Mouse (Mus musculus) hindbrain, embryonic 14.5 days (tissue): Measurements from ENCODE around the gene Cx3cl1. TPM values are rescaled to one million over a fixed set of nuclear protein-coding genes. Genes with fewer than 3 reads are reported as not detected.

ENCODE experiments used
- ATAC-seq: fragments of 200-750 bp; cut with Nextera tagmentation; 2 replicates; pipeline ENCODE4 v1.8.0; 2017; ENCODE audit warnings: moderate number of reproducible peaks, mild to moderate bottlenecking, moderate TSS enrichment, moderate library complexity; ENCODE audit not compliant: low FRiP score
- DNase-seq: peaks from one replicate; pipeline ENCODE4 v3.0.0-alpha.2; 2015; ENCODE audit warnings: low spot score
- H3K27ac ChIP-seq: fragments of 300-500 bp; sonication (generic); 2 replicates; pipeline ENCODE4 v1.5.1; 2014; ENCODE audit warnings: mild to moderate bottlenecking, moderate library complexity
- H3K27me3 ChIP-seq: fragments of 300-500 bp; sonication (generic); 2 replicates; pipeline ENCODE4 v1.6.1; 2014; ENCODE audit warnings: mild to moderate bottlenecking, low read length, mixed read lengths; ENCODE audit not compliant: control insufficient read depth, insufficient read depth
- H3K36me3 ChIP-seq: fragments of 300-500 bp; sonication (generic); replicated peaks from 2 replicates; pipeline ENCODE4 v1.6.1; 2014; ENCODE audit not compliant: control insufficient read depth, insufficient read depth
- H3K4me1 ChIP-seq: fragments of 300-500 bp; sonication (generic); replicated peaks from 2 replicates; pipeline ENCODE4 v1.6.1; 2014; ENCODE audit warnings: antibody characterized with exemption, low read length, mixed read lengths; ENCODE audit not compliant: control insufficient read depth, insufficient read depth
- H3K4me2 ChIP-seq: fragments of 300-500 bp; sonication (generic); replicated peaks from 2 replicates; pipeline ENCODE4 v1.6.1; 2014; ENCODE audit warnings: mild to moderate bottlenecking, moderate library complexity
- H3K4me3 ChIP-seq: fragments of 300-500 bp; sonication (generic); replicated peaks from 2 replicates; pipeline ENCODE4 v1.5.1; 2014; ENCODE audit warnings: mild to moderate bottlenecking, low read length
- H3K9ac ChIP-seq: fragments of 300-500 bp; sonication (generic); 2 replicates; pipeline ENCODE4 v1.6.1; 2014
- H3K9me3 ChIP-seq: fragments of 300-500 bp; sonication (generic); 2 replicates; pipeline ENCODE4 v1.6.1; 2016; ENCODE audit warnings: low read length; ENCODE audit not compliant: control insufficient read depth
- WGBS: fragments of 180-500 bp; shearing (Covaris S2); extraction: QIAGEN DNeasy Blood & Tissue Kit; methylation state at CpG from one replicate; pipeline ENCODE4 v1.1.7; 2014; 5-methylcytosine and 5-hydroxymethylcytosine counted together
- polyA plus RNA-seq: library from polyadenylated mRNA; unstranded; fragments of >200 nt; fragmentation: Nextera tagmentation; extraction: Ambion mirVana; gene quantifications from 2 replicates; pipeline ENCODE4 v1.2.1, GENCODE M21; 2014

Gene Cx3cl1
- polyA plus RNA-seq, 1 experiment from 2014 or later = 32.6 TPM

DNA sequence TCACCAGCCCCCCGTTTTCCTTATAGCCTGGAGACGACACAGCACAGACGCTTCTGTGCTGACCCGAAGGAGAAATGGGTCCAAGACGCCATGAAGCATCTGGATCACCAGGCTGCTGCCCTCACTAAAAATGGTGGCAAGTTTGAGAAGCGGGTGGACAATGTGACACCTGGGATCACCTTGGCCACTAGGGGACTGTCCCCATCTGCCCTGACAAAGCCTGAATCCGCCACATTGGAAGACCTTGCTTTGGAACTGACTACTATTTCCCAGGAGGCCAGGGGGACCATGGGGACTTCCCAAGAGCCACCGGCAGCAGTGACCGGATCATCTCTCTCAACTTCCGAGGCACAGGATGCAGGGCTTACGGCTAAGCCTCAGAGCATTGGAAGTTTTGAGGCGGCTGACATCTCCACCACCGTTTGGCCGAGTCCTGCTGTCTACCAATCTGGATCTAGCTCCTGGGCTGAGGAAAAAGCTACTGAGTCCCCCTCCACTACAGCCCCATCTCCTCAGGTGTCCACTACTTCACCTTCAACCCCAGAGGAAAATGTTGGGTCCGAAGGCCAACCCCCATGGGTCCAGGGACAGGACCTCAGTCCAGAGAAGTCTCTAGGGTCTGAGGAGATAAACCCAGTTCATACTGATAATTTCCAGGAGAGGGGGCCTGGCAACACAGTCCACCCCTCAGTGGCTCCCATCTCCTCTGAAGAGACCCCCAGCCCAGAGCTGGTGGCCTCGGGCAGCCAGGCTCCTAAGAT is 7.9 kb downstream of the Cx3cl1 start:
- Histone ChIP-seq H3K4me1 (0 out of 2 replicates have a peak, but pooled peaks cover 13% of the 10 kb centered on the region), H3K36me3 (no peaks in the 10 kb centered on the region), H3K9me3 (no peaks in the 10 kb centered on the region), H3K4me3 (no peak overlapping the region), H3K27me3 (no peaks in the 10 kb centered on the region), H3K4me2 (no peak overlapping the region), H3K27ac (no peak overlapping the region), H3K9ac (no peak overlapping the region)
- ATAC-seq (no peak), DNase-seq (no peak)
- 95% methylated on average over 16 of the region's 16 CpGs for WGBS

DNA sequence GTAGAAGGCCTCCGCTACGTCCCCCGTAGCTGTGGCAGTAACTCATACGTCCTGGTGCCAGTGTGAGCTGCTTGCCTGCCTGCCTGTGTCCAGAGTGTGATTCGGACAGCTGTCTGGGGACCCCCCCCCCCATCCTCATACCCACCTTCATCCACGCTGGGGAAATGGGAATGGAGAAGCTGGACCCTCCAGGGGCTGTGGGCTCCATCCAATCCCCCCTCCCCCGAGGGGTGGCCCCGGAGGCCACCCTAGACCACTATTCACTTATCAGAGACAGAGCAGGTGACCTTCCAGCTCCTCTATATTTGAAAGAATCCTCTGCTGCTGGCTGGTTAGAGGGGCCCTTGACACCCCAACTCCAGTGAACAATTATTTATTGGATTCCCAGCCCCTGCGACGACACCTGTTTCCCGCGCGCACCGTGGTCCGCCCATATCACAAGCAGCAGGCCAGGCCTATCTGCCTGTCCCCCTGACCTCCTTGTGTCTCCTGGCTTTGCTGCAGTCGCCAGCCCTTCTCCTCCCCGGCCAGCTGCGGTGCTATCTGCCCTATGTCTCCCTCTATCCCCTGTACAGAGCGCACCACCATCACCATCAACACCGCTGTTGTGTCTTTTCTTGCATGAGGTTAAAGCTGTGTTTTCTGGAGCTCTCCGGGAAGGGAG is 8.8 kb downstream of the Cx3cl1 start:
- ATAC-seq (no peak), DNase-seq (no peak)
- Histone ChIP-seq H3K4me1 (0 out of 2 replicates have a peak, but pooled peaks cover 13% of the 10 kb centered on the region), H3K27me3 (no peaks in the 10 kb centered on the region), H3K9me3 (no peaks in the 10 kb centered on the region), H3K4me2 (no peak overlapping the region), H3K9ac (no peak overlapping the region), H3K36me3 (no peaks in the 10 kb centered on the region), H3K27ac (no peak overlapping the region), H3K4me3 (no peak overlapping the region)
- 83% methylated on average over 21 of the region's 21 CpGs for WGBS

DNA sequence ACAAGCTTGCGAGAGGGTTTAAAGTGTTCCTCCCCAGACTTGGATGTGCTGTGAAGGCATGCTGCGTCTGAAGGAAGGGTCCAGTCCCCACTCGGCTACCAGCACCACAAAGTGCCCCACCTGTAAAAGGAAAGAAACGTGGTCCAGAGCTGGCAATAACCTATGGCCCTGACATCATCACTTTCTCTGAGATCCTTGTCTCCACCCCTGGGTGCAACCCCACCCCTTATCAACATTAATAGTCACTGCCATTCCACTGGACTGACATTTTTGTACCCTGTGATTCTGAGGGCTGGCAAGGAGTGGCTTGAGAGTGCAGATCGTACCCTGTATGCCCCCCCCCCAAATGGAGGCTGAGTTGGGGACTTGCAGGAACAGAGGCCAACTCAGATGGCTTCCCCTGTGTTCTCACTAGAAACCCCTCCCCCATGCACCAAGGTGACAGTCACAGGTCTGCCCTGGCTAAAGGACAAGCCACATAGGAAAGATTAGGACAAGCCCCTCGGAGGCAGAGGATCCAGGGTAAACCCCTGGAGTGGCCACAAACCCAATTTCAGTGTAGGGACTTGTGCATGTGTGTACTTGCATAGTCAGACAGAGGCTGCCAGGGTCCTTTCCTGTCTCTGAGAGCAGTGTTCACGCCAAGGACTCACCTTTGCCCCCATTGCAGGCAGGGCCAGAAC is 9.5 kb downstream of the Cx3cl1 start:
- WGBS = 59% methylated on average over 7 of the region's 7 CpGs
- 0 out of 2 replicates have a peak, but pooled peaks cover 13% of the 10 kb centered on the region for H3K4me1 ChIP-seq
- no peak overlapping the region for H3K4me3 ChIP-seq
- no peaks in the 10 kb centered on the region for H3K9me3 ChIP-seq
- DNase-seq = no peak
- H3K27ac ChIP-seq = no peak overlapping the region
- H3K4me2 ChIP-seq = no peak overlapping the region
- H3K9ac ChIP-seq = no peak overlapping the region
- no peaks in the 10 kb centered on the region for H3K36me3 ChIP-seq
- no peak for ATAC-seq
- no peaks in the 10 kb centered on the region for H3K27me3 ChIP-seq

DNA sequence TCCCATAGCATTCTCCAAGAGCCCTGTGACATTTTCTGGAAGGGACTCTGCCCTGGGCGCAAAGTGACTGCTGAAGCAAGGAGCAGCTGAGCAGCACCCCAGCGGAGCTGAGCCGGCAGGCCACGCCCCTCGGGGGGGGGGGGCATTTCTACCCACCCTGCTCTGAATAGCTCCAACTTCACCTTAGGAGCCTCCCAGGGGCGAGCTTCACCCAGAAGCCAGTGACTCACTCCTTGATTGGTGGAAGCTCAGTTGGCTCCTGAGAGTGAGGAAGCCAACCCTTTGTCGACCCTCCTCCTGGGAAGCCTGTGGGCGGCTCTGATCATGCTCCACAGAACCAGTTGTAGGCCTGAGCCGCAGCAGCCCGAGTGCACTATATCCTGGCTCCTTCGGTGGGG is 10.0 kb downstream of the Cx3cl1 start:
- H3K4me3 ChIP-seq = no peak overlapping the region
- DNase-seq (no peak), ATAC-seq (no peak)
- no peak overlapping the region for H3K4me2 ChIP-seq
- H3K27ac ChIP-seq = no peak overlapping the region
- no peak overlapping the region for H3K9ac ChIP-seq
- 9% methylated on average over 11 of the region's 11 CpGs for WGBS
- no peaks in the 10 kb centered on the region for H3K36me3 ChIP-seq
- H3K9me3 ChIP-seq = no peaks in the 10 kb centered on the region
- no peaks in the 10 kb centered on the region for H3K27me3 ChIP-seq
- 0 out of 2 replicates have a peak, but pooled peaks cover 13% of the 10 kb centered on the region for H3K4me1 ChIP-seq

DNA sequence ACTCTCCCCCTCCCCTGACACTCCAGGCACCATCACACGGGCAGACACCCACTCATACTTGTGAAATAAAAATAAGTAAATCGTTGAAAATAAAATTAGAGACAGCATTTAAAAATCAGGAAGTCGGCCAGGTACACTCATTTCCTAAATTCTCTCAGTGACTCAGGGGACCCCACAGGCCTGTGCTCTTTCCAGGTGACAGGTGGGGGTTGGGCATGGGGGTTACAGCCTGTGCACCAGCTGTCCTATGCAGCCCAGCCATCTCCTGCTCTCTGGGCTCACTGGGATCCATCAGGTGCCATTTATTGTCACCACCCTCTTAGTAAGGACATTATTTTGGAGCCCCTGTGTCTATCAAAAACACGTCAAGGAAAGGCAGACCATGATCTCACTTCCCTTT is 12.1 kb downstream of the Cx3cl1 start:
- WGBS = 82% methylated on average over 4 of the region's 4 CpGs
- Histone ChIP-seq H3K27ac (no peak overlapping the region), H3K27me3 (no peaks in the 10 kb centered on the region), H3K4me3 (no peak overlapping the region), H3K36me3 (no peaks in the 10 kb centered on the region), H3K9me3 (no peaks in the 10 kb centered on the region), H3K4me1 (0 out of 2 replicates have a peak, but pooled peaks cover 7% of the 10 kb centered on the region), H3K4me2 (no peak overlapping the region), H3K9ac (no peak overlapping the region)
- DNase-seq (no peak), ATAC-seq (no peak)

DNA sequence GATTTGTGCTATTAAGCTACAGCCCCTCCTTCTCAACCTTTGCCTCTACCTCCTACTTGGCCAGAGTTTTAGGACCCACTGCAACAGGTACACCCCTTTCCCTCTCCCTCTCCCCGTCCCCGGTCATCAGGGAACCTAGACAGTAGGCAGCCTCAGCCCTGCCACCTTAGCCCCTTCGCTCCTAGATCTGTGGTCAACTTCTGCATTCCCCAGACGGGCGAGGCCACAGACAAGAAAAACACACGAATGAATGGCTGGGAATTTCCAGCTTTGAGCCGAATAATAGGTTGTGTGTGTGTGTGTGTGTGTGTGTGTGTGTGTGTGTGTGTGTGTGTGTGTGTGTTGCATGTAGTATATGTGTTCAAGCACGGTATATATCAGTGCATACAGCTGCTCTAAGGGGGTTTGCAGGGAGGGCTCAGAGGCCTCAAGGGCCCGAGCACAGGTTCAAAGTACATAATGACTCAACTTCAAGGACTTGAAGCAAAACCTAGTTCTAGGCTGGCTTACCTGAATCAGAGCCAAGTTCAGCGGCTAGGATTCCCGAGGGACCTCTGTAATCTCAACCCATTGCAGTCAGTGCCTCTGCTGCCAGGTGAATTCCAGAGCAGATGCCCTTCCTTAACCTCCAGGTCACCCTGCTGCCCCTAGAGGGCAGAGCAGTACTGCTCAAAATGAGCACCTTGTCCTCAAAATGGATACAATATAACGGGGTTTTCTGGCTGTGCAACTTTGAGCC is 13.6 kb downstream of the Cx3cl1 start:
- no peak overlapping the region for H3K4me2 ChIP-seq
- H3K27me3 ChIP-seq = no peaks in the 10 kb centered on the region
- H3K9ac ChIP-seq = no peak overlapping the region
- H3K27ac ChIP-seq = no peak overlapping the region
- H3K36me3 ChIP-seq = no peaks in the 10 kb centered on the region
- ATAC-seq (no peak), DNase-seq (no peak)
- H3K4me1 ChIP-seq = 0 out of 2 replicates have a peak, but pooled peaks cover 7% of the 10 kb centered on the region
- no peak overlapping the region for H3K4me3 ChIP-seq
- H3K9me3 ChIP-seq = no peaks in the 10 kb centered on the region
- 71% methylated on average over 12 of the region's 12 CpGs for WGBS

DNA sequence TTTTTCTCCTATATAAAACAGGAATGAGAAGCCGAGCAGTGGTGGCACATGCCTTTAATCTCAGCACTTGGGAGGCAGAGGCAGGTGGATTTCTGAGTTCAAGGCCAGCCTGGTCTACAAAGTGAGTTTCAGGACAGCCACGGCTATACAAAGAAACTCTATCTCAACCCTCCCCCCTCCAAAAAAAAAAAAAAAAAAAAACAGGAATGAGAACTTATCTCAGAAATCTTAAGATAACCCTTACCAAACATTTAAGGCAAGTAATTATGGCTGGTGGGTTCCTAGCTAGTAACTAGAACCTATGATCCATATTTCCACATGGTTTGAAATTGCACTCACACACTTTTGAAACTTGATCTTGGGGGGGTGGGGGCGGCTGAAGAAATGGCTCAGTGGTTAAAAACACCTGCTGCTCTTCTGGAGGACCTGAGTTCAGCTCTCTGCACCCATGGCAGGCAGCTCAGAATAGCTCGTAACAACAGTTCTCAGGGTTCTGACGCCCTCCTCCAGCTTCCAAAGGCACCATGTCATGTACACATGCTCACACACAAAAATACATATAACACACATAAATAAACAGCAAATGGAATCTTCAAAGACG is 14.3 kb downstream of the Cx3cl1 start:
- WGBS = 76% methylated on average over 6 of the region's 6 CpGs
- DNase-seq = no peak
- Histone ChIP-seq H3K27ac (no peak overlapping the region), H3K9me3 (no peaks in the 10 kb centered on the region), H3K4me2 (no peak overlapping the region), H3K4me3 (no peak overlapping the region), H3K4me1 (0 out of 2 replicates have a peak, but pooled peaks cover 7% of the 10 kb centered on the region), H3K9ac (no peak overlapping the region), H3K27me3 (no peaks in the 10 kb centered on the region), H3K36me3 (no peaks in the 10 kb centered on the region)
- no peak for ATAC-seq

DNA sequence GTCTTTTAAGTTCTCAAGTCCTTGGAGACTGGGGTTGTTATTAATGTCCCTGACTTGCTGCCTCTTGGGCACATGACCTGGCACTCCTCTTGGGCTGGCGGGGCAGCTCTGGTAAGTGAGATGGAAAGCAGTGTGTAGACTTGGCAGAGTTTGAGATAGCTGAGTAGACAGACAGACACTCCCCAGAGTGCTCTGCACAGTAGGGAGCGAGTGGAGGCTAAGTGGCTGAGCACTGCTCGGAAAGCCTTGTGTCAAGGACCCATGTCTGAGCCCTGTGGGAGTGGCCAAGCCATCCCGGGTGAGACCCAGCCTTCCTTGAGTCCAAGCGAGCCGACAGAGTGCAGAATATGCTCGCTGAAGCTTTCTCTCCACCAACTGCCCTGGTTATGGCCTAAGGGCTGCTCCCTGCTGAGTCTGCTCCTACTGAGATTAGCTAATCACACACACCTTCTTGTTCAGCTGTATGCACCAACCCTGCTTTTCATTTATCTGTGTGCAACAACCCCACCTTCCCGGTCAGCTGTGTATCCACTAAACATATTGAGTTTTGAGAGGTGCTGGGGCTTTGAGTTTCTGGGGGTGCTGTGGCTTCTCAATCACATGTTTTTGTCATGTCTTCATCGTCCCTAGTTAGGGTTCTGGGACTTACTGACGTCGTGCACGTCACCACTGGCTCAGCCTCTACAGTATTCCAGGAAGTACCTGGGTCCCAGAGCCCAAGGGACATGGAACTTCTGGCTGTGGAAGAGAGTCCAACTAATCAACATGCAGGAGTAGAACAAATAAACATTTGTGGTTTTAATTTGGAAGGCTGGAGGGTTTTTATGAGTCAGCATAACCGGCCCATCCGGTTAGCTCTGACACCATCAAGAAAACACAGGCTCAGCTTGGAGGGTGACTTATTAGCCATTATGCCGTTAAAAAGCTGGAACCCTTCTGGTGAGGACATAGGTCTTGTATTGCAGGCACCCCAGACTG is 16.0 kb downstream of the Cx3cl1 start:
- no peak overlapping the region for H3K9ac ChIP-seq
- no peaks in the 10 kb centered on the region for H3K4me1 ChIP-seq
- no peaks in the 10 kb centered on the region for H3K27me3 ChIP-seq
- no peaks in the 10 kb centered on the region for H3K9me3 ChIP-seq
- H3K4me3 ChIP-seq = no peak overlapping the region
- no peaks in the 10 kb centered on the region for H3K36me3 ChIP-seq
- no peak overlapping the region for H3K27ac ChIP-seq
- DNase-seq = no peak
- H3K4me2 ChIP-seq = no peak overlapping the region
- ATAC-seq = no peak
- WGBS = 72% methylated on average over 15 of the region's 15 CpGs
